Mouse (Mus musculus): ENCODE results near the gene Rbbp4. TPM values are rescaled to one million over a fixed set of nuclear protein-coding genes. Genes with fewer than 3 reads are reported as not detected.

Rbbp4 gene
- polyA plus RNA-seq (2015; fragmentation: Nextera tagmentation; extraction: Ambion mirVana): 163 and 167 TPM in 2 replicates

- H3K4me3 ChIP-seq (ENCODE audit: low read depth, low read length): peak within 1 kb of the TSS; percentile 90
- no peaks in the 10 kb centered on the region for H3K9me3 ChIP-seq (ENCODE audit: low read length)
- peak within 1 kb of the TSS; percentile 82 for H3K9ac ChIP-seq (replicated peaks)
- peak; percentile 88 for ATAC-seq
- DNase-seq: peak; percentile 100
- peaks cover 27% of the 10 kb centered on the region for H3K36me3 ChIP-seq (replicated peaks; ENCODE audit: insufficient read depth, low read length)
- no peaks in the 10 kb centered on the region for H3K27me3 ChIP-seq (ENCODE audit: insufficient read depth, low read length)
- H3K4me2 ChIP-seq (ENCODE audit: low read depth, low read length): peak within 1 kb of the TSS; percentile 76
- peak; percentile 68 for TF ChIP-seq EP300 (IDR thresholded peaks at IDR 0.05; ENCODE audit: low read depth)
- peak; percentile 32 for TF ChIP-seq CTCF (IDR thresholded peaks at IDR 0.05; ENCODE audit: low read depth)
- H3K4me1 ChIP-seq (ENCODE audit: insufficient read depth): peaks cover 48% of the 10 kb centered on the region
- under 1% methylated on average over 73 of the region's 73 CpGs for WGBS (ENCODE audit: insufficient replicate concordance)
- peak within 1 kb of the TSS; percentile 97 for H3K27ac ChIP-seq (ENCODE audit: low read depth)
These were observed at the start of gene Rbbp4, which contains the start of gene Zbtb8os for GRCm38 (mm10) chr4:129335216-129336074. Gene Rbbp4, minus strand, starts transcription at chr4:129335370. Gene Zbtb8os, plus strand, starts transcription at chr4:129335695.

GRCm38 (mm10) chr4:129384440-129384839, 49.3 kb upstream of the Rbbp4 start:
- ATAC-seq: no peak
- H3K36me3 ChIP-seq (replicated peaks; ENCODE audit: insufficient read depth, low read length): no peaks in the 10 kb centered on the region
- TF ChIP-seq CTCF (IDR thresholded peaks at IDR 0.05; ENCODE audit: low read depth): no peak
- no peak for TF ChIP-seq EP300 (IDR thresholded peaks at IDR 0.05; ENCODE audit: low read depth)

GRCm38 (mm10) chr4:129383586-129383985, 48.4 kb upstream of the Rbbp4 start:
- H3K4me2 ChIP-seq (ENCODE audit: low read depth, low read length): no peak overlapping the region
- DNase-seq: no peak

More at GRCm38 (mm10) chr4:129384440-129384839, 49.3 kb upstream of the Rbbp4 start:
- no peaks in the 10 kb centered on the region for H3K27me3 ChIP-seq (ENCODE audit: insufficient read depth, low read length)
- no peak overlapping the region for H3K4me2 ChIP-seq (ENCODE audit: low read depth, low read length)
- no peaks in the 10 kb centered on the region for H3K9me3 ChIP-seq (ENCODE audit: low read length)
- no peak overlapping the region for H3K4me3 ChIP-seq (ENCODE audit: low read depth, low read length)
- no peak overlapping the region for H3K9ac ChIP-seq (replicated peaks)
- 34% methylated on average over 6 of the region's 6 CpGs for WGBS (ENCODE audit: insufficient replicate concordance)
- peaks cover 11% of the 10 kb centered on the region for H3K4me1 ChIP-seq (ENCODE audit: insufficient read depth)
- DNase-seq: no peak
- H3K27ac ChIP-seq (ENCODE audit: low read depth): peak overlapping the region; percentile 25; the same call in 1 of the 2 replicates

GRCm38 (mm10) chr4:129382488-129382887, 47.3 kb upstream of the Rbbp4 start:
- Histone ChIP-seq H3K4me2 (ENCODE audit: low read depth, low read length) (no peak overlapping the region), H3K4me1 (ENCODE audit: insufficient read depth) (peaks cover 16% of the 10 kb centered on the region), H3K9ac (replicated peaks) (no peak overlapping the region), H3K4me3 (ENCODE audit: low read depth, low read length) (no peak overlapping the region), H3K27ac (ENCODE audit: low read depth) (no peak overlapping the region), H3K36me3 (replicated peaks; ENCODE audit: insufficient read depth, low read length) (no peaks in the 10 kb centered on the region), H3K27me3 (ENCODE audit: insufficient read depth, low read length) (peaks cover 4% of the 10 kb centered on the region; the same call in 1 of the 2 replicates), H3K9me3 (ENCODE audit: low read length) (no peaks in the 10 kb centered on the region)
- no peak for TF ChIP-seq EP300 (IDR thresholded peaks at IDR 0.05; ENCODE audit: low read depth)
- TF ChIP-seq CTCF (IDR thresholded peaks at IDR 0.05; ENCODE audit: low read depth): no peak
- WGBS (ENCODE audit: insufficient replicate concordance): 93% methylated on average over 2 of the region's 2 CpGs
- no peak for DNase-seq
- no peak for ATAC-seq

More at GRCm38 (mm10) chr4:129383586-129383985, 48.4 kb upstream of the Rbbp4 start:
- H3K9me3 ChIP-seq (ENCODE audit: low read length): no peaks in the 10 kb centered on the region
- H3K27ac ChIP-seq (ENCODE audit: low read depth): no peak overlapping the region
- H3K36me3 ChIP-seq (replicated peaks; ENCODE audit: insufficient read depth, low read length): no peaks in the 10 kb centered on the region
- no peak for ATAC-seq
- 87% methylated on average over 3 of the region's 3 CpGs for WGBS (ENCODE audit: insufficient replicate concordance)
- TF ChIP-seq EP300 (IDR thresholded peaks at IDR 0.05; ENCODE audit: low read depth) (no peak), CTCF (IDR thresholded peaks at IDR 0.05; ENCODE audit: low read depth) (no peak)
- H3K27me3 ChIP-seq (ENCODE audit: insufficient read depth, low read length): peaks cover 4% of the 10 kb centered on the region; the same call in 1 of the 2 replicates
- H3K4me1 ChIP-seq (ENCODE audit: insufficient read depth): peaks cover 11% of the 10 kb centered on the region
- H3K4me3 ChIP-seq (ENCODE audit: low read depth, low read length): no peak overlapping the region
- H3K9ac ChIP-seq (replicated peaks): no peak overlapping the region

GRCm38 (mm10) chr4:129382029-129382428, 46.9 kb upstream of the Rbbp4 start:
- DNase-seq: no peak
- peaks cover 4% of the 10 kb centered on the region; the same call in 1 of the 2 replicates for H3K27me3 ChIP-seq (ENCODE audit: insufficient read depth, low read length)
- TF ChIP-seq EP300 (IDR thresholded peaks at IDR 0.05; ENCODE audit: low read depth) (no peak), CTCF (IDR thresholded peaks at IDR 0.05; ENCODE audit: low read depth) (no peak)
- WGBS (ENCODE audit: insufficient replicate concordance): 86% methylated on average over 9 of the region's 9 CpGs
- no peak overlapping the region for H3K4me2 ChIP-seq (ENCODE audit: low read depth, low read length)
- H3K9ac ChIP-seq (replicated peaks): no peak overlapping the region
- H3K4me1 ChIP-seq (ENCODE audit: insufficient read depth): peaks cover 16% of the 10 kb centered on the region
- no peak overlapping the region for H3K4me3 ChIP-seq (ENCODE audit: low read depth, low read length)
- H3K36me3 ChIP-seq (replicated peaks; ENCODE audit: insufficient read depth, low read length): no peaks in the 10 kb centered on the region
- ATAC-seq: no peak
- H3K9me3 ChIP-seq (ENCODE audit: low read length): no peaks in the 10 kb centered on the region
- no peak overlapping the region for H3K27ac ChIP-seq (ENCODE audit: low read depth)

- H3K4me2 ChIP-seq (ENCODE audit: low read depth, low read length): no peak overlapping the region
- no peak overlapping the region for H3K9ac ChIP-seq (replicated peaks)
- H3K4me3 ChIP-seq (ENCODE audit: low read depth, low read length): no peak overlapping the region
- ATAC-seq: no peak
- 74% methylated on average over 8 of the region's 8 CpGs for WGBS (ENCODE audit: insufficient replicate concordance)
- peaks cover 13% of the 10 kb centered on the region for H3K4me1 ChIP-seq (ENCODE audit: insufficient read depth)
- peaks cover 4% of the 10 kb centered on the region; the same call in 1 of the 2 replicates for H3K27me3 ChIP-seq (ENCODE audit: insufficient read depth, low read length)
- H3K36me3 ChIP-seq (replicated peaks; ENCODE audit: insufficient read depth, low read length): no peaks in the 10 kb centered on the region
- no peak for DNase-seq
- no peaks in the 10 kb centered on the region for H3K9me3 ChIP-seq (ENCODE audit: low read length)
- H3K27ac ChIP-seq (ENCODE audit: low read depth): no peak overlapping the region
- TF ChIP-seq EP300 (IDR thresholded peaks at IDR 0.05; ENCODE audit: low read depth): no peak
- TF ChIP-seq CTCF (IDR thresholded peaks at IDR 0.05; ENCODE audit: low read depth): no peak
These were observed 46.0 kb upstream of the Rbbp4 start for GRCm38 (mm10) chr4:129381148-129381547.

All from liver, postnatal 0 days (tissue).